Mouse (Mus musculus) neural tube, embryonic 14.5 days (tissue): ENCODE measurements around the gene Fahd2a. TPM values are rescaled to one million over a fixed set of nuclear protein-coding genes. Genes with fewer than 3 reads are reported as not detected.

Experiments used
- ATAC-seq: fragments of 200-750 bp; cut with Nextera tagmentation; 2 replicates; pipeline ENCODE4 v1.8.0; 2017; ENCODE audit warnings: low read depth, mild to moderate bottlenecking, moderate TSS enrichment, moderate library complexity
- H3K27ac ChIP-seq: fragments of 300-500 bp; sonication (generic); 2 replicates; pipeline ENCODE4 v1.5.1; 2014; ENCODE audit warnings: low read depth, mild to moderate bottlenecking, control low read depth, low read length, moderate library complexity, mixed read lengths
- H3K27me3 ChIP-seq: fragments of 300-500 bp; sonication (generic); 2 replicates; pipeline ENCODE4 v1.6.1; 2014; ENCODE audit warnings: low read length; ENCODE audit not compliant: control insufficient read depth, insufficient read depth
- H3K36me3 ChIP-seq: fragments of 300-500 bp; sonication (generic); 2 replicates; pipeline ENCODE4 v1.6.1; 2014; ENCODE audit warnings: low read length, mixed read lengths; ENCODE audit not compliant: control insufficient read depth, insufficient read depth
- H3K4me1 ChIP-seq: fragments of 300-500 bp; sonication (generic); 2 replicates; pipeline ENCODE4 v1.6.1; 2014; ENCODE audit warnings: low read length; ENCODE audit not compliant: control insufficient read depth, insufficient read depth
- H3K4me2 ChIP-seq: fragments of 300-500 bp; sonication (generic); 2 replicates; pipeline ENCODE4 v1.6.1; 2014; ENCODE audit warnings: mild to moderate bottlenecking, low read depth, low read length, control low read depth
- H3K4me3 ChIP-seq: fragments of 300-500 bp; sonication (generic); 2 replicates; pipeline ENCODE4 v1.5.1; 2014; ENCODE audit warnings: low read depth, low read length, control low read depth, mixed read lengths
- H3K9ac ChIP-seq: fragments of 300-500 bp; sonication (generic); replicated peaks from 2 replicates; pipeline ENCODE4 v1.6.1; 2014; ENCODE audit warnings: low read depth, mild to moderate bottlenecking, control low read depth, low read length, mixed read lengths
- H3K9me3 ChIP-seq: fragments of 300-500 bp; sonication (generic); 2 replicates; pipeline ENCODE4 v1.6.1; 2016; ENCODE audit warnings: low read length; ENCODE audit not compliant: control insufficient read depth
- whole genome bisulfite sequencing: fragments of 180-500 bp; shearing (Covaris S2); extraction: QIAGEN DNeasy Blood & Tissue Kit; methylation state at CpG from one replicate; pipeline ENCODE4 v1.1.7; 2014; 5-methylcytosine and 5-hydroxymethylcytosine counted together
- polyA plus RNA-seq: library from polyadenylated mRNA; unstranded; fragments of >200 nt; fragmentation: Nextera tagmentation; extraction: Ambion mirVana; gene quantifications from 2 replicates; pipeline ENCODE4 v1.2.1, GENCODE M21; 2014

Fahd2a gene
- polyA plus RNA-seq, 1 experiment from 2014 or later: 40.6 TPM

- Histone ChIP-seq H3K27ac (no peak overlapping the region), H3K9ac (no peak overlapping the region), H3K36me3 (no peaks in the 10 kb centered on the region), H3K9me3 (no peaks in the 10 kb centered on the region), H3K4me2 (no peak overlapping the region), H3K27me3 (no peaks in the 10 kb centered on the region), H3K4me1 (no peaks in the 10 kb centered on the region), H3K4me3 (no peak overlapping the region)
- no peak for ATAC-seq
- WGBS: 79% methylated on average over 10 of the region's 10 CpGs
These were observed 28.6 kb downstream of the Fahd2a start for GRCm38 (mm10) chr2:127415806-127416205.

- Histone ChIP-seq H3K27ac (no peak overlapping the region), H3K4me2 (no peak overlapping the region), H3K36me3 (no peaks in the 10 kb centered on the region), H3K9me3 (no peaks in the 10 kb centered on the region), H3K4me1 (no peaks in the 10 kb centered on the region), H3K4me3 (no peak overlapping the region), H3K27me3 (no peaks in the 10 kb centered on the region), H3K9ac (no peak overlapping the region)
- no peak for ATAC-seq
- 85% methylated on average over 6 of the region's 6 CpGs for WGBS
These were observed 33.2 kb downstream of the Fahd2a start for GRCm38 (mm10) chr2:127411126-127411525.

- no peaks in the 10 kb centered on the region for H3K4me1 ChIP-seq
- no peaks in the 10 kb centered on the region for H3K27me3 ChIP-seq
- no peak overlapping the region for H3K4me2 ChIP-seq
- H3K4me3 ChIP-seq: no peak overlapping the region
- 90% methylated on average over 7 of the region's 7 CpGs for WGBS
- H3K9ac ChIP-seq: no peak overlapping the region
- no peak for ATAC-seq
- no peaks in the 10 kb centered on the region for H3K9me3 ChIP-seq
- H3K36me3 ChIP-seq: no peaks in the 10 kb centered on the region
- no peak overlapping the region for H3K27ac ChIP-seq
These were observed 45.6 kb downstream of the Fahd2a start for GRCm38 (mm10) chr2:127398738-127399137.

GRCm38 (mm10) chr2:127394606-127395161 is 49.7 kb downstream of the Fahd2a start:
- Histone ChIP-seq H3K9me3 (no peaks in the 10 kb centered on the region), H3K4me3 (no peak overlapping the region), H3K36me3 (no peaks in the 10 kb centered on the region), H3K27ac (no peak overlapping the region), H3K4me1 (no peaks in the 10 kb centered on the region), H3K4me2 (no peak overlapping the region), H3K9ac (no peak overlapping the region), H3K27me3 (no peaks in the 10 kb centered on the region)
- WGBS: 89% methylated on average over 5 of the region's 5 CpGs
- ATAC-seq: no peak

- Histone ChIP-seq H3K9me3 (no peaks in the 10 kb centered on the region), H3K9ac (no peak overlapping the region), H3K27me3 (no peaks in the 10 kb centered on the region), H3K27ac (no peak overlapping the region), H3K4me1 (no peaks in the 10 kb centered on the region), H3K4me3 (no peak overlapping the region), H3K4me2 (no peak overlapping the region), H3K36me3 (no peaks in the 10 kb centered on the region)
- 86% methylated on average over 3 of the region's 3 CpGs for WGBS
- ATAC-seq: no peak
These were observed 53.0 kb downstream of the Fahd2a start for GRCm38 (mm10) chr2:127391323-127391722.

- H3K9ac ChIP-seq: no peak overlapping the region
- H3K36me3 ChIP-seq: no peaks in the 10 kb centered on the region
- H3K4me3 ChIP-seq: no peak overlapping the region
- H3K4me1 ChIP-seq: no peaks in the 10 kb centered on the region
- H3K27ac ChIP-seq: no peak overlapping the region
- no peaks in the 10 kb centered on the region for H3K27me3 ChIP-seq
- H3K4me2 ChIP-seq: no peak overlapping the region
- no peaks in the 10 kb centered on the region for H3K9me3 ChIP-seq
- ATAC-seq: no peak
- 62% methylated on average over 4 of the region's 4 CpGs for WGBS
These were observed 53.5 kb downstream of the Fahd2a start for GRCm38 (mm10) chr2:127390846-127391245.

- no peaks in the 10 kb centered on the region for H3K4me1 ChIP-seq
- H3K9ac ChIP-seq: no peak overlapping the region
- H3K27ac ChIP-seq: no peak overlapping the region
- 88% methylated on average over 3 of the region's 3 CpGs for WGBS
- no peak for ATAC-seq
- no peaks in the 10 kb centered on the region for H3K27me3 ChIP-seq
- H3K4me3 ChIP-seq: no peak overlapping the region
- no peaks in the 10 kb centered on the region for H3K9me3 ChIP-seq
- no peaks in the 10 kb centered on the region for H3K36me3 ChIP-seq
- no peak overlapping the region for H3K4me2 ChIP-seq
These were observed 54.0 kb downstream of the Fahd2a start for GRCm38 (mm10) chr2:127390352-127390751.

- WGBS: 79% methylated on average over 2 of the region's 2 CpGs
- no peak overlapping the region for H3K9ac ChIP-seq
- no peak for ATAC-seq
- H3K36me3 ChIP-seq: no peaks in the 10 kb centered on the region
- no peak overlapping the region for H3K27ac ChIP-seq
- no peaks in the 10 kb centered on the region for H3K9me3 ChIP-seq
- H3K4me1 ChIP-seq: no peaks in the 10 kb centered on the region
- H3K4me3 ChIP-seq: no peak overlapping the region
- H3K27me3 ChIP-seq: no peaks in the 10 kb centered on the region
- H3K4me2 ChIP-seq: no peak overlapping the region
These were observed 56.8 kb downstream of the Fahd2a start for GRCm38 (mm10) chr2:127387521-127387920.
